In genomic region chr9:45592374-45592773, GRCm38 (mm10) we compare ENCODE assay signal across 12 mouse cellular contexts.
DNase-seq lines count a peak whose midpoint lies in the region; ATAC-seq and TF ChIP-seq lines count a peak whose summit lies in the region.
"Had no signal": no experiment of that assay in that cellular context is flagged by ENCODE, and none has a peak within 500 bp of the region (broad histone marks: within the 10 kb centered on the region; RNA-seq: fewer than 3 reads in every experiment).

No protein-coding gene starts in this region.

- H3K4me1 ChIP-seq in neural tube, embryonic 13.5 days (replicated peaks), result peaks cover 26% of the 10 kb centered on the region
- H3K4me1 ChIP-seq: heart, embryonic 15.5 days had no signal

- ATAC-seq in neural tube, embryonic 13.5 days (ENCODE audit: low read depth), result peak; percentile 36

- no peak for DNase-seq in neural tube, embryonic 10.5 days (ENCODE audit: extremely low spot score, low spot score)
- DNase-seq in cerebellum, postnatal 25 days, result peak; percentile 96 to 97
- peak; percentile 75 to 79 for DNase-seq in layer of hippocampus, adult 2 months (ENCODE audit: low spot score in 2 of 2)
- DNase-seq in right cerebral cortex, postnatal 4 days, result peak; percentile 32
- DNase-seq in urinary bladder, postnatal 14 days (ENCODE audit: low spot score), result no peak
- no peak for DNase-seq in adipocyte (ENCODE audit: low spot score)
- no peak for DNase-seq in kidney, postnatal 36 days
- DNase-seq: lung, embryonic 14.5 days had no signal

- 66% methylated on average over 9 of the region's 9 CpGs for WGBS in neural tube, embryonic 13.5 days

- H3K27me3 ChIP-seq in neural tube, embryonic 13.5 days, result no peaks in the 10 kb centered on the region

- TF ChIP-seq CTCF in layer of hippocampus, adult 2 months (conservative IDR thresholded peaks at IDR 0.05), result no peak

- H3K9ac ChIP-seq in neural tube, embryonic 13.5 days, result no peak overlapping the region
- H3K9ac ChIP-seq: heart, embryonic 15.5 days; lung, embryonic 14.5 days had no signal

- no peaks in the 10 kb centered on the region for H3K9me3 ChIP-seq in neural tube, embryonic 13.5 days
- H3K9me3 ChIP-seq: G1E; heart, embryonic 15.5 days had no signal

- no peaks in the 10 kb centered on the region for H3K36me3 ChIP-seq in neural tube, embryonic 13.5 days
- H3K36me3 ChIP-seq: G1E; heart, embryonic 15.5 days had no signal

- H3K27ac ChIP-seq in neural tube, embryonic 13.5 days (replicated peaks), result peak overlapping the region; percentile 59
- H3K27ac ChIP-seq in layer of hippocampus, adult 2 months, result peak overlapping the region; percentile 91
- H3K27ac ChIP-seq: heart, embryonic 15.5 days had no signal

- no peak overlapping the region for H3K4me3 ChIP-seq in neural tube, embryonic 13.5 days
- H3K4me3 ChIP-seq in layer of hippocampus, adult 2 months, result no peak overlapping the region
- H3K4me3 ChIP-seq: erythroblast, embryonic 14.5 days; heart, embryonic 15.5 days had no signal

- no peak overlapping the region for H3K4me2 ChIP-seq in neural tube, embryonic 13.5 days
- H3K4me2 ChIP-seq: heart, embryonic 15.5 days; lung, embryonic 14.5 days had no signal

Comparison
In these comparisons a context has a peak if more than half of its experiments do, and no peak if none do; other contexts are left out.
1. DNase-seq: peak in cerebellum, postnatal 25 days (2 of 2), layer of hippocampus, adult 2 months (2 of 2) and right cerebral cortex, postnatal 4 days (single experiment); none in neural tube, embryonic 10.5 days (single experiment), urinary bladder, postnatal 14 days (single experiment), adipocyte (single experiment) and kidney, postnatal 36 days (0 of 2).